Mouse (Mus musculus) C2C12 (cell line): ENCODE results near the gene Mocs3. TPM values are rescaled to one million over a fixed set of nuclear protein-coding genes. Genes with fewer than 3 reads are reported as not detected.

Experiments used
- H3K27me3 ChIP-seq: one replicate; pipeline ENCODE4 v1.6.1; 2011; ENCODE audit not compliant: control insufficient read depth, insufficient read depth, insufficient read length
- H3K36me3 ChIP-seq: one replicate; pipeline ENCODE4 v1.6.1; 2011; ENCODE audit not compliant: control insufficient read depth, insufficient read depth
- H3K4me3 ChIP-seq: one replicate; pipeline ENCODE4 v1.5.1; 2011; ENCODE audit warnings: mild to moderate bottlenecking, control low read depth; ENCODE audit not compliant: poor library complexity, insufficient read depth, severe bottlenecking
- H3K79me2 ChIP-seq: one replicate; pipeline ENCODE4 v1.6.1; 2011; ENCODE audit not compliant: control insufficient read depth, insufficient read depth
- H3K79me3 ChIP-seq: one replicate; pipeline ENCODE4 v1.6.1; 2011; ENCODE audit warnings: low read depth, control low read depth
- H3ac ChIP-seq: one replicate; pipeline ENCODE3; 2011; ENCODE audit warnings: low read depth; ENCODE audit not compliant: control insufficient read depth, insufficient read length
- CEBPB ChIP-seq: IDR thresholded peaks from one replicate; pipeline ENCODE4 v1.6.1; 2011; ENCODE audit warnings: low read depth, mild to moderate bottlenecking, control low read depth, moderate library complexity
- CTCF ChIP-seq: IDR thresholded peaks from one replicate; pipeline ENCODE4 v1.5.1; 2011; ENCODE audit not compliant: control insufficient read depth, insufficient read depth, insufficient read length
- FOSL1 ChIP-seq: IDR thresholded peaks from one replicate; pipeline ENCODE4 v1.8.0; 2011; ENCODE audit warnings: mild to moderate bottlenecking, low read length; ENCODE audit not compliant: poor library complexity, insufficient read depth, severe bottlenecking
- MAX ChIP-seq: IDR thresholded peaks from one replicate; pipeline ENCODE4 v1.6.1; 2011; ENCODE audit warnings: mild to moderate bottlenecking, control low read depth
- MYOD1 ChIP-seq: IDR thresholded peaks from one replicate; pipeline ENCODE4 v1.6.1; 2011; ENCODE audit warnings: low read depth; ENCODE audit not compliant: control insufficient read depth, insufficient read length
- MYOG ChIP-seq: IDR thresholded peaks from one replicate; pipeline ENCODE4 v1.6.1; 2011; ENCODE audit not compliant: control insufficient read depth, insufficient read length; ENCODE audit errors: extremely low read depth
- USF1 ChIP-seq: IDR thresholded peaks from one replicate; pipeline ENCODE4 v1.6.1; 2011; ENCODE audit warnings: low read depth, mild to moderate bottlenecking, control low read depth, moderate library complexity
- polyA plus RNA-seq: library from polyadenylated mRNA; unstranded; fragments of >200 nt; fragmentation: generic; extraction: Trizol; gene quantifications from one replicate; pipeline ENCODE4 v1.2.1, GENCODE M21; 2012; ENCODE audit warnings: missing spikeins

Mocs3 gene
- polyA plus RNA-seq, 1 experiment, result 9.9 TPM

GRCm38 (mm10) chr2:168200014-168200691 is 30.3 kb upstream of the Mocs3 start:
- H3K27me3 ChIP-seq, result no peaks in the 10 kb centered on the region
- TF ChIP-seq MYOD1, result no peak
- TF ChIP-seq MYOG, result no peak
- no peak for TF ChIP-seq CEBPB
- TF ChIP-seq MAX, result no peak
- no peak for TF ChIP-seq USF1
- TF ChIP-seq FOSL1, result no peak
- TF ChIP-seq CTCF, result no peak
- peaks cover 99% of the 10 kb centered on the region for H3K79me3 ChIP-seq
- H3K36me3 ChIP-seq, result peaks cover 86% of the 10 kb centered on the region
- no peak overlapping the region for H3ac ChIP-seq
- peaks cover 100% of the 10 kb centered on the region for H3K79me2 ChIP-seq
- H3K4me3 ChIP-seq, result no peak overlapping the region

- Histone ChIP-seq H3ac (no peak overlapping the region), H3K79me2 (peaks cover 72% of the 10 kb centered on the region), H3K79me3 (peaks cover 67% of the 10 kb centered on the region), H3K27me3 (no peaks in the 10 kb centered on the region), H3K36me3 (peaks cover 66% of the 10 kb centered on the region), H3K4me3 (no peak overlapping the region)
- TF ChIP-seq MYOG (no peak), MAX (no peak), FOSL1 (no peak), MYOD1 (no peak), CEBPB (no peak), USF1 (no peak), CTCF (no peak)
Measured at GRCm38 (mm10) chr2:168204476-168204999, 25.9 kb upstream of the Mocs3 start.

GRCm38 (mm10) chr2:168205265-168205664 is 25.2 kb upstream of the Mocs3 start:
- Histone ChIP-seq H3K79me2 (peaks cover 65% of the 10 kb centered on the region), H3K27me3 (no peaks in the 10 kb centered on the region), H3K4me3 (peak overlapping the region; percentile 74), H3ac (peak overlapping the region; percentile 95), H3K79me3 (peaks cover 61% of the 10 kb centered on the region), H3K36me3 (peaks cover 70% of the 10 kb centered on the region)
- TF ChIP-seq USF1 (no peak), MYOD1 (no peak), MAX (no peak), FOSL1 (no peak), CEBPB (no peak), MYOG (no peak), CTCF (peak; percentile 95)

GRCm38 (mm10) chr2:168205681-168206631 is 24.5 kb upstream of the Mocs3 start:
- TF ChIP-seq USF1 (no peak), FOSL1 (no peak), MYOD1 (no peak), MYOG (no peak), CTCF (no peak), MAX (no peak), CEBPB (no peak)
- Histone ChIP-seq H3K27me3 (no peaks in the 10 kb centered on the region), H3K4me3 (peak overlapping the region; percentile 74), H3ac (peak overlapping the region; percentile 95), H3K79me3 (peaks cover 54% of the 10 kb centered on the region), H3K79me2 (peaks cover 58% of the 10 kb centered on the region), H3K36me3 (peaks cover 71% of the 10 kb centered on the region)
